Mouse (Mus musculus): ENCODE measurements around the gene Bcas3.
A peak's percentile ranks its signal among the peaks of the same experiment; 100 is the strongest.

Bcas3 gene

GRCm38 (mm10) chr11:85615421-85615820 lies 262.5 kb downstream of the Bcas3 start:
- no peak for DNase-seq (ENCODE audit: low spot score in 2 of 2)

- DNase-seq (ENCODE audit: low spot score in 2 of 2) = no peak
Measured at GRCm38 (mm10) chr11:85621486-85621885, 268.5 kb downstream of the Bcas3 start.

GRCm38 (mm10) chr11:85621994-85622393 lies 269.0 kb downstream of the Bcas3 start:
- DNase-seq (ENCODE audit: low spot score in 2 of 2) = no peak

- DNase-seq (ENCODE audit: low spot score in 2 of 2) = no peak
Measured at GRCm38 (mm10) chr11:85625206-85625605, 272.2 kb downstream of the Bcas3 start.

GRCm38 (mm10) chr11:85626846-85627245 lies 273.9 kb downstream of the Bcas3 start:
- no peak for DNase-seq (ENCODE audit: low spot score in 2 of 2)

- no peak for DNase-seq (ENCODE audit: low spot score in 2 of 2)
Measured at GRCm38 (mm10) chr11:85627405-85627804, 274.4 kb downstream of the Bcas3 start.

GRCm38 (mm10) chr11:85628303-85629063 lies 275.5 kb downstream of the Bcas3 start:
- no peak for DNase-seq (ENCODE audit: low spot score in 2 of 2)

GRCm38 (mm10) chr11:85632568-85632981 lies 279.6 kb downstream of the Bcas3 start:
- DNase-seq (ENCODE audit: low spot score in 2 of 2) = no peak

GRCm38 (mm10) chr11:85638696-85639495 lies 285.9 kb downstream of the Bcas3 start:
- DNase-seq (ENCODE audit: low spot score in 2 of 2) = no peak

GRCm38 (mm10) chr11:85640659-85641058 lies 287.7 kb downstream of the Bcas3 start:
- no peak for DNase-seq (ENCODE audit: low spot score in 2 of 2)

- no peak for DNase-seq (ENCODE audit: low spot score in 2 of 2)
Measured at GRCm38 (mm10) chr11:85641486-85641885, 288.5 kb downstream of the Bcas3 start.

- peak; percentile 9 to 45 for DNase-seq (ENCODE audit: low spot score in 2 of 2)
Measured at GRCm38 (mm10) chr11:85642591-85642990, 289.6 kb downstream of the Bcas3 start.

- DNase-seq (ENCODE audit: low spot score in 2 of 2) = no peak
Measured at GRCm38 (mm10) chr11:85643025-85643424, 290.1 kb downstream of the Bcas3 start.

- no peak for DNase-seq (ENCODE audit: low spot score in 2 of 2)
Measured at GRCm38 (mm10) chr11:85643479-85644000, 290.6 kb downstream of the Bcas3 start.

- DNase-seq (ENCODE audit: low spot score in 2 of 2) = no peak
Measured at GRCm38 (mm10) chr11:85644027-85644747, 291.2 kb downstream of the Bcas3 start.

- DNase-seq (ENCODE audit: low spot score in 2 of 2) = no peak
Measured at GRCm38 (mm10) chr11:85644748-85645060, 291.7 kb downstream of the Bcas3 start.

GRCm38 (mm10) chr11:85645152-85645835 lies 292.3 kb downstream of the Bcas3 start:
- DNase-seq (ENCODE audit: low spot score in 2 of 2) = no peak

- DNase-seq (ENCODE audit: low spot score in 2 of 2) = no peak
Measured at GRCm38 (mm10) chr11:85648893-85649292, 295.9 kb downstream of the Bcas3 start.

- DNase-seq (ENCODE audit: low spot score in 2 of 2) = no peak
Measured at GRCm38 (mm10) chr11:85649373-85649772, 296.4 kb downstream of the Bcas3 start.

GRCm38 (mm10) chr11:85657471-85657870 lies 304.5 kb downstream of the Bcas3 start:
- DNase-seq (ENCODE audit: low spot score in 2 of 2) = no peak

- DNase-seq (ENCODE audit: low spot score in 2 of 2) = no peak
Measured at GRCm38 (mm10) chr11:85660304-85660703, 307.3 kb downstream of the Bcas3 start.

GRCm38 (mm10) chr11:85667176-85667575 lies 314.2 kb downstream of the Bcas3 start:
- no peak for DNase-seq (ENCODE audit: low spot score in 2 of 2)
